Mouse (Mus musculus) kidney, adult 2 months (tissue): ENCODE results near the gene Astl. TPM values are rescaled to one million over a fixed set of nuclear protein-coding genes. Genes with fewer than 3 reads are reported as not detected.

Experiments used
- DNase-seq: peaks from one replicate; pipeline ENCODE4 v3.0.0; 2021
- H3K27ac ChIP-seq: fragments of 200-500 bp; 2 replicates; pipeline ENCODE4 v1.5.1; 2012; ENCODE audit warnings: low read depth, low read length, control low read depth, inconsistent platforms; ENCODE audit not compliant: insufficient read depth
- H3K27me3 ChIP-seq: fragments of 200-500 bp; replicated peaks from 2 replicates; pipeline ENCODE4 v1.6.1; 2012; ENCODE audit warnings: mild to moderate bottlenecking, moderate library complexity, low read length, inconsistent platforms; ENCODE audit not compliant: control insufficient read depth, insufficient read depth
- H3K36me3 ChIP-seq: fragments of 200-500 bp; 2 replicates; pipeline ENCODE4 v1.6.1; 2012; ENCODE audit warnings: mild to moderate bottlenecking, moderate library complexity, low read length, inconsistent platforms; ENCODE audit not compliant: control insufficient read depth, insufficient read depth
- H3K4me1 ChIP-seq: fragments of 200-500 bp; 2 replicates; pipeline ENCODE4 v1.6.1; 2011; ENCODE audit warnings: low read length; ENCODE audit not compliant: control insufficient read depth, insufficient read depth
- H3K4me3 ChIP-seq: fragments of 200-500 bp; 2 replicates; pipeline ENCODE4 v1.5.1; 2011; ENCODE audit warnings: mild to moderate bottlenecking, low read depth, low read length, control low read depth; ENCODE audit not compliant: insufficient read depth
- CTCF ChIP-seq: fragments of 200-500 bp; conservative IDR thresholded peaks from 2 replicates; pipeline ENCODE4 v1.5.1; 2011; ENCODE audit warnings: low read depth, mild to moderate bottlenecking, control low read depth, low read length, moderate library complexity, mixed read lengths; ENCODE audit not compliant: insufficient read depth, insufficient read length
- POLR2A ChIP-seq: fragments of 200-500 bp; IDR thresholded peaks from one replicate; pipeline ENCODE4 v1.6.1; 2011; ENCODE audit warnings: low read depth, low read length, control low read depth
- WGBS: fragments of 180-500 bp; shearing (Covaris S2); methylation state at CpG from one replicate; pipeline ENCODE4 v1.1.7; 2018; 5-methylcytosine and 5-hydroxymethylcytosine counted together
- polyA plus RNA-seq: library from polyadenylated mRNA; depleted of rRNA; stranded (reverse); fragments of >200 nt; gene quantifications from 2 replicates; pipeline ENCODE4 v1.2.3, GENCODE M21; 2012

Astl gene
- polyA plus RNA-seq, 1 experiment = not detected

DNA sequence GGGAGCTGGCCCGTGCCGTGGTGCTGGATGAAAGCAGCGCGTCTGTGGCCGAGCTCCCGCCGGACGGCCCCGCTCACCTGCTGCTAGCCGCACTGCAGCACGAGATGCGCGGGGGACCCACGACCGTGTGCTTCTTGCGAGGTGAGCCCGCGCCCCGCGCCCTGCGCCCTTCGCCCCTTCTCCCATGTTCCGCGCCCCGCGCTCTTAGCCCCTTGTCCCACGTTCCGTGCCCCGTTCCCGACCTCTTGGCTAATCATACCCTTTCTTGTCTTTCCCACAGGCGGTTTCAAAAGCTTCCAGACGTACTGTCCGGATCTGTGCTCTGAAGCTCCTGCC lies 2.0 kb upstream of the Astl start:
- Histone ChIP-seq H3K27ac (no peak overlapping the region), H3K36me3 (no peaks in the 10 kb centered on the region), H3K4me3 (peak overlapping the region; percentile 45), H3K27me3 (no peaks in the 10 kb centered on the region), H3K4me1 (no peaks in the 10 kb centered on the region)
- WGBS = 3% methylated on average over 33 of the region's 33 CpGs
- TF ChIP-seq CTCF = no peak
- no peak for TF ChIP-seq POLR2A
- peak; percentile 17 for DNase-seq

DNA sequence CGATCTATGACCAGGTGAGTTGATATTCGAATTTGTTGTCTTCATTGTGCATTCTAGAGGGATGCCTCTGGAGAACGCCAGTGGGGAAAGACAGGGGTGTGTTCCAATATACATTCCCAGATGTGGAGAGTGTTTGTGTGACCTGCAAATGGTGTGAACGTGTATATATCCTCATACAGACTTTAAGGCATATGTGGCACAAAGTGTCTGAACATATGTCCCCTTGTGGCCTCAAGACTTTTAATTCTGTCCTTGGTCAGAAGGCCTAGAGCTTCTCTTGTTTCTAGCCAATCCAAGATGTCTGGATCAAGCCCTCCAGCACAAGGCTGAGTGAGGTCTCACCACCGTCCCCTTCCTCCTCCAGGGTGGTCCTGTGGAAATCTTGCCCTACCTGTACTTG lies 1.6 kb upstream of the Astl start:
- H3K27me3 ChIP-seq = no peaks in the 10 kb centered on the region
- TF ChIP-seq CTCF (no peak), POLR2A (no peak)
- WGBS = 58% methylated on average over 5 of the region's 5 CpGs
- no peaks in the 10 kb centered on the region for H3K36me3 ChIP-seq
- no peak overlapping the region for H3K27ac ChIP-seq
- no peaks in the 10 kb centered on the region for H3K4me1 ChIP-seq
- no peak overlapping the region for H3K4me3 ChIP-seq
- no peak for DNase-seq

DNA sequence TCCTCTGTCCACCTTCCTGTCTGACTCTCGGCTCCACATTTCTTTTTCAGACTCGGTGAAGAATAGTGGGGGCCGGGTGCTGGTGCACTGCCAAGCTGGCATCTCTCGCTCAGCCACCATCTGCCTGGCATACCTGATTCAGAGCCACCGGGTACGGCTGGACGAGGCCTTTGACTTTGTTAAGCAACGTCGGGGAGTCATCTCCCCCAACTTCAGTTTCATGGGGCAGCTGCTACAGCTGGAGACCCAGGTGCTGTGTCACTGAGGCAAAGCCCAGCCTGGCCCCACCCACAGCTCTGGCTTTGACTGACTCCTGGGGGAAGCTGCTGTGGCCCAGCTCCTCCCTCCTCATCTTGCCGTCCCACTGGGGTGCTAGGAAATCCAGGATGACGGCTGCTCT lies 908 bp upstream of the Astl start:
- Histone ChIP-seq H3K4me1 (no peaks in the 10 kb centered on the region), H3K27me3 (no peaks in the 10 kb centered on the region), H3K36me3 (no peaks in the 10 kb centered on the region), H3K4me3 (no peak overlapping the region), H3K27ac (no peak overlapping the region)
- DNase-seq = no peak
- WGBS = 83% methylated on average over 11 of the region's 11 CpGs
- TF ChIP-seq POLR2A (no peak), CTCF (no peak)

DNA sequence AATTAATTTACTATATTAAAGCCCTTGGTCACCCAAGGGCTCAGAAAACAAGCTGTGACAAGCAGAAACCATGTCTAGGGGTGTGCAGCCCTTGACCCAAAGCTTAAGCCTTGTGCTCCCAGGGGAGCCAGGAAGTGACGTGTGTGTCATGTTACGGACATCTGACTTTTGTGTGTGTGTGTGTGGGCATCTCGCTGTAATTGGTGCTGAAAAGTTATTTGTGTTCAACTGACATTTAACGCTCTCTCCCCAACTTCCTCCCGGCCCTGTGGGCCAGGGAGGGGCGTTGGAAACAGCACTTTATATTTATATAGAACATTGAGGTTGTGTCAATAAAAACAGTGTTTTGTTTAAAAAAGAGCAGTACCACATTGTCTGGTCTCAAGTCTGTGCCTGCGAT lies 427 bp upstream of the Astl start:
- TF ChIP-seq CTCF = no peak
- TF ChIP-seq POLR2A = no peak
- Histone ChIP-seq H3K27me3 (no peaks in the 10 kb centered on the region), H3K27ac (no peak overlapping the region), H3K4me1 (no peaks in the 10 kb centered on the region), H3K36me3 (no peaks in the 10 kb centered on the region), H3K4me3 (no peak overlapping the region)
- 80% methylated on average over 7 of the region's 7 CpGs for WGBS
- no peak for DNase-seq

DNA sequence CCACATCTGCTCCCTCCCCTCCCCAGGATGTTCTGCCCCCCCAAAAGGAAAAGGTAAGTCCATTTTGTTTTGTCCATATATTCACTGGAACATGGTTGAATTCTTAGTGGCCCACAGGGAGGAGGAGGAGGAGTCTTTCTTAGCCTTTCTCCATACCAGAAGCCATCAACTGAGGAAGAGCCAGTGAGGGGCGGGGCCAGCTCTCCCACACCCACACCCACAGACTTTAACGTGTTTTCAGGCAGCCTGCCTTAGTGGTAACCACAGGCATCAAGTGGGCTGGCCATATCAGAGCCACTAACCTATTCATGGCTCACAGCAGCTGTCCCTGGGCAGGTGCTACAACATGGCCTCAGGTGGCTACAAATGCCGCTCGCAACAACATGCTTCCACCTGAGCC lies 394 bp downstream of the Astl start:
- no peaks in the 10 kb centered on the region for H3K36me3 ChIP-seq
- no peak for TF ChIP-seq POLR2A
- no peak overlapping the region for H3K27ac ChIP-seq
- DNase-seq = no peak
- 73% methylated on average over 4 of the region's 4 CpGs for WGBS
- no peak overlapping the region for H3K4me3 ChIP-seq
- no peaks in the 10 kb centered on the region for H3K4me1 ChIP-seq
- H3K27me3 ChIP-seq = no peaks in the 10 kb centered on the region

DNA sequence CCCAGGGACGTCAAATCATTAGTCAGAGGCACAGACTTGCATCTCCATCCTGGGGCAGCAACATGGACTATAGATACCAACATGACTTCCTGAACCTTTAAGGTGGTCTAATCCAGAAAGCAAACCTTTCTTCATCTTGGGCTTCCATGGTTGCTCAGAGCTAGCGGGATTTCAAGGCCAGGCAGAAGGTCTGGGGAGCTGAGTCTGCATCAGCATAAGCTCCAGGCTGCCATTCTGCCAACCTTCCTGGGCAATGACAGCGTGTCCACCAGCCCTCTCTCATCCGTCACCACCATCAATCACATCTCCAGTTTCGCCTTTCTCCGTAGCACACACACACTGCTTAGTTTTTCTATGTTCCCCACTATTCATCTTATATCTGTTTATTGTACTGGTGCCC lies 823 bp downstream of the Astl start:
- 86% methylated on average over 6 of the region's 6 CpGs for WGBS
- Histone ChIP-seq H3K27ac (no peak overlapping the region), H3K4me3 (no peak overlapping the region), H3K4me1 (no peaks in the 10 kb centered on the region), H3K27me3 (no peaks in the 10 kb centered on the region), H3K36me3 (no peaks in the 10 kb centered on the region)
- TF ChIP-seq POLR2A = no peak
- no peak for TF ChIP-seq CTCF
- DNase-seq = no peak

DNA sequence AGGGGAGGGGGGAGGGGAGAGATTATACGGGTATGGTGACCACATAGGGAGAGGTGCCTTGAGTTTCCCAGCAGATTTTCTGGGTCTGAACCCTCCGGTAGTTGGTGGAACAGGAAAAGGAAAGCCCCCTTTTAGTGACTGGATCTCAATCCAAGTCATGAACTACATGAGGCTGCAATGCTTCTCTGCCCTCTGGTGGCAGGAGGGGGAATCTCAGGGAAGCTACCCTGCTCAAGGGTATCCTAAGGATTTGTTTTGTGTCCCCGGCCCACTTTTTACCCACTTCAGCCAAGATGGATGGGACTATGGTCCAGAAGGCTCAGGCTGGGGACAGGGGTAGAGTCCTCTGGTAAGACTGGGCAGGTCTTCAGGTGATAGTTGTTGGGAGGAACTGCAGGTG lies 2.7 kb downstream of the Astl start:
- Histone ChIP-seq H3K4me3 (no peak overlapping the region), H3K27ac (no peak overlapping the region), H3K36me3 (no peaks in the 10 kb centered on the region), H3K27me3 (no peaks in the 10 kb centered on the region), H3K4me1 (no peaks in the 10 kb centered on the region)
- WGBS = 5% methylated on average over 3 of the region's 3 CpGs
- DNase-seq = peak; percentile 63
- TF ChIP-seq CTCF = peak; percentile 82
- TF ChIP-seq POLR2A = no peak

DNA sequence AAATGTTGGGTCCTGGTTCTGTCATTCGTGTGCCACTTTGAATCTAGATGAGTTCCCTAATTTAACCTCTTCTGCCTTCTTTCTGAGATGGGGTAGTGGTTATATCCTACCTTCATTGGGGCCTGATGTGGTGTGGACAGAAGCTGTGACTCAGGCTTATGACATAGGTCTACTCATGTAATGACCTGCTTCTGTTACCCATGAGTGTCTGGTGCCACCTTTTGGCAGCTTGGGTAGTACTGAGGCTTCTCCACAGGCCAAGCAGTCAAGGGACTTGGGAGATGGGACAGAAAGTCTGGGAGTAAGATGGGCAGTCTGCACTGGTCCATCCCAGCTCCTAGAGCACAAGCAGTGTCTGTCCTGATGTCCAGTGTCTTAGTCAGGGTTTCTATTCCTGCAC lies 7.9 kb downstream of the Astl start:
- WGBS = 100% methylated on average over 1 of the region's 1 CpGs
- DNase-seq = no peak
- H3K4me3 ChIP-seq = no peak overlapping the region
- H3K4me1 ChIP-seq = no peaks in the 10 kb centered on the region
- no peaks in the 10 kb centered on the region for H3K36me3 ChIP-seq
- H3K27me3 ChIP-seq = no peaks in the 10 kb centered on the region
- no peak overlapping the region for H3K27ac ChIP-seq
- TF ChIP-seq CTCF = peak; percentile 52
- no peak for TF ChIP-seq POLR2A
